Mouse (Mus musculus) MEL (cell line): ENCODE data around the gene Mrpl47. TPM values are rescaled to one million over a fixed set of nuclear protein-coding genes. Genes with fewer than 3 reads are reported as not detected.

ENCODE experiments used
- DNase-seq: peaks from one replicate; pipeline ENCODE4 v3.0.0; 2011; ENCODE audit warnings: low read depth, low spot score
- H3K27ac ChIP-seq: 2 replicates; pipeline ENCODE4 v1.5.1; 2012; ENCODE audit warnings: low read depth, mild to moderate bottlenecking, control low read depth, low read length, moderate library complexity; ENCODE audit not compliant: control insufficient read depth
- H3K27me3 ChIP-seq, 2 experiments: fragments of 150-350 bp in 1 of 2; sonication (generic) in 1 of 2; 2 replicates each; pipeline ENCODE4 v1.6.1; 2012; ENCODE audit warnings: low read length in 2 of 2, mild to moderate bottlenecking in 2 of 2, improper control_type of control experiment in 1 of 2, moderate library complexity in 1 of 2; ENCODE audit not compliant: insufficient read depth in 2 of 2, control insufficient read depth in 1 of 2
- H3K36me3 ChIP-seq, 2 experiments: 2 replicates each; pipeline ENCODE4 v1.6.1; 2012 to 2014; ENCODE audit warnings: low read length in 2 of 2, improper control_type of control experiment in 1 of 2, inconsistent platforms in 1 of 2, mild to moderate bottlenecking in 1 of 2; ENCODE audit not compliant: insufficient read depth in 2 of 2, control insufficient read depth in 1 of 2
- H3K4me1 ChIP-seq, 2 experiments: fragments of 150-350 bp in 1 of 2; sonication (generic) in 1 of 2; 2 replicates each; pipeline ENCODE4 v1.6.1; 2012; ENCODE audit warnings: low read length in 2 of 2, improper control_type of control experiment in 1 of 2, mild to moderate bottlenecking in 1 of 2; ENCODE audit not compliant: insufficient read depth in 2 of 2, control insufficient read depth in 1 of 2
- H3K4me3 ChIP-seq, 2 experiments: fragments of 150-350 bp in 1 of 2; sonication (generic) in 1 of 2; 2 replicates each; pipeline ENCODE4 v1.5.1; 2012; ENCODE audit warnings: low read depth in 2 of 2, low read length in 2 of 2, mild to moderate bottlenecking in 2 of 2, moderate library complexity in 2 of 2, control low read depth in 1 of 2, improper control_type of control experiment in 1 of 2; ENCODE audit not compliant: control insufficient read depth in 1 of 2, insufficient read depth in 1 of 2
- H3K79me2 ChIP-seq: 2 replicates; pipeline ENCODE4 v1.6.1; 2012; ENCODE audit warnings: mild to moderate bottlenecking, low read length, moderate library complexity; ENCODE audit not compliant: control insufficient read depth, poor library complexity, insufficient read depth
- H3K9ac ChIP-seq: 2 replicates; pipeline ENCODE4 v1.6.1; 2012; ENCODE audit warnings: low read depth, mild to moderate bottlenecking, control low read depth, low read length, moderate library complexity; ENCODE audit not compliant: control insufficient read depth, poor library complexity, severe bottlenecking
- H3K9me3 ChIP-seq: fragments of 150-350 bp; sonication (generic); replicated peaks from 2 replicates; pipeline ENCODE4 v1.6.1; 2012; ENCODE audit warnings: mild to moderate bottlenecking, low read length, improper control_type of control experiment, moderate library complexity; ENCODE audit not compliant: insufficient read depth
- BHLHE40 ChIP-seq: IDR thresholded peaks from 2 replicates; pipeline ENCODE4 v1.6.1; 2012; ENCODE audit warnings: low read depth, mild to moderate bottlenecking, inconsistent platforms, low read length, improper control_type of control experiment, borderline replicate concordance
- E2F4 ChIP-seq: IDR thresholded peaks from 2 replicates; pipeline ENCODE4 v1.6.1; 2011; ENCODE audit warnings: low read depth, low read length, improper control_type of control experiment, borderline replicate concordance
- EP300 ChIP-seq, 2 experiments: IDR thresholded peaks; 2 replicates each; pipeline ENCODE4 v1.6.1; 2011; ENCODE audit warnings: improper control_type of control experiment in 2 of 2, low read length in 2 of 2, low read depth in 1 of 2, mild to moderate bottlenecking in 1 of 2
- GABPA ChIP-seq: IDR thresholded peaks from 2 replicates; pipeline ENCODE4 v1.6.1; 2012; ENCODE audit warnings: low read depth, mild to moderate bottlenecking, inconsistent platforms, low read length, improper control_type of control experiment, moderate library complexity
- JUND ChIP-seq: IDR thresholded peaks from 2 replicates; pipeline ENCODE4 v1.6.1; 2011; ENCODE audit warnings: low read depth, mild to moderate bottlenecking, improper control_type of control experiment, low read length
- KAT2A ChIP-seq: conservative IDR thresholded peaks from 2 replicates; pipeline ENCODE4 v1.6.1; 2012; ENCODE audit warnings: low read depth, low read length, improper control_type of control experiment, inconsistent platforms
- MAFK ChIP-seq: IDR thresholded peaks from 2 replicates; pipeline ENCODE4 v1.6.1; 2011; ENCODE audit warnings: low read depth, mild to moderate bottlenecking, low read length, improper control_type of control experiment, borderline replicate concordance
- MXI1 ChIP-seq: IDR thresholded peaks from 2 replicates; pipeline ENCODE4 v1.6.1; 2011; ENCODE audit warnings: mild to moderate bottlenecking, low read depth, low read length, improper control_type of control experiment
- MYB ChIP-seq: IDR thresholded peaks from 2 replicates; pipeline ENCODE4 v1.6.1; 2011; ENCODE audit warnings: mild to moderate bottlenecking, low read depth, low read length, improper control_type of control experiment
- NELFE ChIP-seq: IDR thresholded peaks from 2 replicates; pipeline ENCODE4 v1.6.1; 2011; ENCODE audit warnings: low read depth, low read length, improper control_type of control experiment
- NRF1 ChIP-seq: IDR thresholded peaks from 2 replicates; pipeline ENCODE4 v1.6.1; 2014; ENCODE audit warnings: low read depth, mild to moderate bottlenecking, inconsistent platforms, low read length, improper control_type of control experiment, moderate library complexity; ENCODE audit not compliant: poor library complexity, insufficient read depth, severe bottlenecking
- POLR2A ChIP-seq, 2 experiments: IDR thresholded peaks; 2 replicates each; pipeline ENCODE4 v1.6.1; 2011 to 2012; ENCODE audit warnings: low read length in 2 of 2, mild to moderate bottlenecking in 2 of 2, control low read depth in 1 of 2, improper control_type of control experiment in 1 of 2, low read depth in 1 of 2, moderate library complexity in 1 of 2; ENCODE audit not compliant: control insufficient read depth in 1 of 2, insufficient read depth in 1 of 2, poor library complexity in 1 of 2
- POLR2AphosphoS2 ChIP-seq: IDR thresholded peaks from 2 replicates; pipeline ENCODE4 v1.6.1; 2011; ENCODE audit warnings: low read length, improper control_type of control experiment
- SIN3A ChIP-seq: IDR thresholded peaks from 2 replicates; pipeline ENCODE4 v1.6.1; 2012; ENCODE audit warnings: low read length, improper control_type of control experiment, inconsistent platforms
- SMC3 ChIP-seq: IDR thresholded peaks from 2 replicates; pipeline ENCODE4 v1.6.1; 2011; ENCODE audit warnings: low read depth, low read length, improper control_type of control experiment
- TAL1 ChIP-seq: IDR thresholded peaks from 2 replicates; pipeline ENCODE4 v1.6.1; 2012; ENCODE audit warnings: mild to moderate bottlenecking, inconsistent platforms, low read length, moderate library complexity, mixed read lengths
- UBTF ChIP-seq: IDR thresholded peaks from 2 replicates; pipeline ENCODE4 v1.6.1; 2012; ENCODE audit warnings: low read depth, mild to moderate bottlenecking, inconsistent platforms, low read length, improper control_type of control experiment, moderate library complexity, borderline replicate concordance; ENCODE audit not compliant: insufficient read depth
- polyA plus RNA-seq, 2 experiments: library from polyadenylated mRNA; stranded (reverse) in 1 of 2; unstranded in 1 of 2; fragments of >175 nt in 1 of 2; fragments of >200 nt in 1 of 2; gene quantifications; 2 replicates each; pipeline versions ENCODE4 v1.2.1 to v1.2.4; 2012; ENCODE audit warnings: low replicate concordance in 2 of 2, low read depth in 1 of 2; ENCODE audit not compliant: insufficient read length in 2 of 2, insufficient read depth in 1 of 2, missing spikeins in 1 of 2
- total RNA-seq: library from RNA; depleted of rRNA; stranded (reverse); fragments of 300-350 nt; gene quantifications from 2 replicates; pipeline ENCODE4 v1.2.3, GENCODE M21; 2012

Mrpl47 gene
- total and polyA plus RNA-seq, 3 experiments = 70.3 to 73.1 TPM; not detected in 1

- no peak overlapping the region for H3K27ac ChIP-seq
- no peaks in the 10 kb centered on the region for H3K27me3 ChIP-seq
- TF ChIP-seq MYB (no peak), TAL1 (no peak), MAFK (no peak), NELFE (no peak), POLR2AphosphoS2 (peak; percentile 39; the same call in 1 of the 2 replicates)
- DNase-seq = no peak
- H3K9me3 ChIP-seq = no peaks in the 10 kb centered on the region
- H3K9ac ChIP-seq = no peak overlapping the region
- H3K79me2 ChIP-seq = no peaks in the 10 kb centered on the region
- no peak overlapping the region for H3K4me3 ChIP-seq
- no peaks in the 10 kb centered on the region for H3K4me1 ChIP-seq
- peaks cover 0 to 26% of the 10 kb centered on the region in 2 experiments; a peak in 2 of 4 replicates for H3K36me3 ChIP-seq
Measured at GRCm38 (mm10) chr3:32727861-32728260, 9.5 kb downstream of the Mrpl47 start.

- Histone ChIP-seq H3K9ac (no peak overlapping the region), H3K9me3 (no peaks in the 10 kb centered on the region), H3K4me3 (no peak overlapping the region), H3K79me2 (no peaks in the 10 kb centered on the region), H3K27ac (no peak overlapping the region), H3K27me3 (no peaks in the 10 kb centered on the region), H3K36me3 (peaks cover 0 to 36% of the 10 kb centered on the region in 2 experiments; a peak in 2 of 4 replicates), H3K4me1 (no peaks in the 10 kb centered on the region)
- DNase-seq = no peak
- TF ChIP-seq POLR2A (IDR thresholded peaks at IDR 0.05; ENCODE audit: control insufficient read depth in 1 of 2, insufficient read depth in 1 of 2, low read depth in 1 of 2, low read length in 2 of 2, poor library complexity in 1 of 2) (no peak), E2F4 (no peak), EP300 (IDR thresholded peaks at IDR 0.05; ENCODE audit: low read depth in 1 of 2, low read length in 2 of 2) (no peak), MXI1 (no peak), NRF1 (no peak), SIN3A (no peak), MYB (no peak), GABPA (no peak), SMC3 (no peak), JUND (no peak), POLR2AphosphoS2 (no peak), UBTF (no peak)
Measured at GRCm38 (mm10) chr3:32725951-32726350, 11.5 kb downstream of the Mrpl47 start.

- Histone ChIP-seq H3K9ac (no peak overlapping the region), H3K4me1 (no peaks in the 10 kb centered on the region), H3K9me3 (no peaks in the 10 kb centered on the region)
Measured at GRCm38 (mm10) chr3:32724191-32724590, 13.2 kb downstream of the Mrpl47 start.

More at GRCm38 (mm10) chr3:32724191-32724590, 13.2 kb downstream of the Mrpl47 start:
- H3K27ac ChIP-seq = no peak overlapping the region
- no peak overlapping the region for H3K4me3 ChIP-seq
- peaks cover 0 to 45% of the 10 kb centered on the region in 2 experiments; a peak in 2 of 4 replicates for H3K36me3 ChIP-seq
- DNase-seq = no peak
- TF ChIP-seq BHLHE40 = no peak
- no peak for TF ChIP-seq KAT2A
- H3K27me3 ChIP-seq = no peaks in the 10 kb centered on the region
- H3K79me2 ChIP-seq = no peaks in the 10 kb centered on the region
